Mouse (Mus musculus): ENCODE data around the gene Gab1. TPM values are rescaled to one million over a fixed set of nuclear protein-coding genes. Genes with fewer than 3 reads are reported as not detected.

Gene Gab1
- total and polyA plus RNA-seq, 3 experiments: 13.1 to 16.2 (median 15.1) TPM

DNA sequence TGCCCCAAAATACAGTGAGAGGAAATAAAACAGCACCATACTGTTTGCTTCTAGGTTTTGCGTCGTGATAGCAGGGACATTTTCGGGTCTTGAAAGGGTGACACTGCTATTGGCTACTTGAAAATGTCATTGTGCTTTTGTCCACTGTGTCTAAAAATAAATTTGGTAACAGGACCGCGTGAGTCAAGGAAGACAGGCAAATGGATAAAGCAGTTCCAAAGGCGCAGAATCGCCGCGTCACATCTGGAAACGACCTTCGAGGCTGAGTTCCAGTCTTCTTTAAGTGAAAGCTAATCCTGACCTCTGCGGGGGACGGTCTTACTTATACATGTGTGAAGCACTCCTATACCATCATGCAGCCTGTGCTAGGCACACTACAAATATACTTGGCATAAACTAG is 35.0 kb downstream of the Gab1 start:
- peak; percentile 50 for DNase-seq

DNA sequence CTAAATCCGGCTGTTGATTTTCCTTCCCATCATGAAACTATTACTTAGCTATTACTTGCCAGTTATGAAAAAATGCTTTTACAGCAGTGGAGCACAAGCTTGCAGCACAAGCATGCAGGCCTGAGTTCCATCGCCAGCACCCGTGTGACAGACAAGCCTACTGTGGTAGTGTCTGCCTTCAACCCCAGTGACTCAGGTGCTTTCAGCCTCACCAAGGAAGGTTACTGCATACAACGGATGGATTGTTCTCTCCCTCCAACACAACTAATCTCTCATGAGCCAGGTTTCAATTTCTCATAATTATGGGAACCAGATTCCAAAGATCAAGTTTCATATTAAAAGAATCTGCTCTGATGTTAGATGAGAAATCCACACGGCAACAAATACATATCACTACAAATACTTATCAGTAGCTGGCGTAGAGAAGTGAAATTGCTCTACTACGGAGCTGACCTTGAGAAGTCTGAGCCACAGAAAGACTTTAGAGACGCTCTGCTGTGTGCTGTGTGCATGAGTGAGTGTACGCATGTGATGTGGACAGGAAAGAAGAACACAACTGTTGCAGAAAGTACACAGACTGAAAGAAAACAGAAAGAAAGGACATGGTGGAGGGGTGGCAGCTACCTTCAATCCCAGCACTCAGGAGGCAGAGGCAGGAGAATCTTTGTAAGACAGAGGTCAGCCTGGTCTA is 36.4 kb downstream of the Gab1 start:
- DNase-seq: peak; percentile 32

DNA sequence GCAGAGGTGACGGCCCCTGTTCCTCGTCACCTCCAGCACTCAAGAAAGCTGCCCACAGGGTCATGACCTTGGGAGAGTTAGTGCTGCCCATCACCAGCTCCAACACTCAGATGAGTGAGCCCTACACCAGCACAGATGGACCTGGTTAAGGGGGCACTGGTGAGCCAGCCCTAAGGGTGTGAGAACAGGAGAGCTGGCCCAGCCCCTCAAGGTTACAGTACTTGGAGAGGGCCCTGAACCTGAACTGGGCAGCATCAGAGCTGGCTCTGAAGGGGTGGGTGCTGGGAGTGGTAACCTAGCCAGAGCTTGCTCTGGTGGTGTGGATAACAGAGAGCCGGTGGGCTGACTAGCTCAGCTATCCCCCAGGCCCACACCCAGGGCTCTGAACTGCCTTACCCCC is 37.8 kb downstream of the Gab1 start:
- DNase-seq: no peak

DNA sequence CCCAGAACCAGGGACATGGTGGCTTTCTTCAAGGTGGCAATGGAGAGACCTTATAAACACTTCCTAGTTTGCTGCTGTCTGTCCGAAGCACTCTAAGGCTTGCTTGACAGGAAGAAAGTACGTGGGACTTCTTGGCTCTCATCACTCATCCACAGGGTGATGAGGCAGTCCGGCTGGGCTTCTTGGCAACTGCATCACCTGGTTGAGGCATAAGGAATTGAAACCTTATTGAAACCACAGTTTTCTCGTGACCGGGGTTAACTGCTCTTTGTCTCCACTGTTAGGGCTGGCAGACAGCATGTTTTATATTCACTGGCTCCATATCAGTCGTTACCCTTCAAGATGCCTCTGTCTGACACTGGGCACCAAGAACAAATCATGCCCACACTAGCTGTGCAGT is 40.2 kb downstream of the Gab1 start:
- DNase-seq: no peak

DNA sequence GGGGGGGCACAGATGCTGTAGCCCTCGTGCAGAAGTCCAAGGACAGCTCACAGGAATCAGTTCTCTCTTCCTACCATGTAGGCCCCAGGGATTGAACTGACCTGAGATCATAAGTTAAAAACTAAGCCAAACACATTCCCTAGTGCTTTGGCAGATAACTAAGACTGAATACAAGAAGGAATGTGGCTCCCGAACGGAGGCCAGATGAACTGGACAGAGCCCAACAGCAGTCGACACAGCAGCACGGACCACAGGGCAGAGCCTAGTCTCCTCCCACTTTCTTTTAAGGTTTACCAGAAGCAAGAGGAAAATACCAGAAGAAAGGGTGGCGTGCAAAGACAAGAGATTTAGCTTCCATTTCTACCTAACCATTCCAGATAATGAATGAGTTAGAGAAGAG is 42.1 kb downstream of the Gab1 start:
- DNase-seq: peak; percentile 56

DNA sequence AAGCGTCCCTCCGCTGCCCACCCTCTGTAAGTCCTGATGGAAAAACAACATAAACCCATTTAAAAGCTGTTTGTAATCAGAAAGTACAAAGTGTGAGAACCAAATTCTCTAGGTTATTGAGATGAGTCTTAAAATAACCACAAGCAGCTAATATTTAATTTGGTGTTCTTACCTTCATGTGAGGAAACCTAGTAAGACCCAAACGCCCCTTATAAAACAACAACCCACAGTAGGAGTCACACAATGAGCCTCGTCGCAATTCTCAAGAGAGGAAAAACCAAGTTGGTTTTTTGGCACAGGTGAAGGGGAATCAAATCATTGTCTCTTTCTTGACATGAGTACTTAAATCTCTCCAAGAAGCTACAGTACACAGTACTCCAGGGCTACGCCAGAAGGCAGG is 44.9 kb downstream of the Gab1 start:
- no peak for DNase-seq

DNA sequence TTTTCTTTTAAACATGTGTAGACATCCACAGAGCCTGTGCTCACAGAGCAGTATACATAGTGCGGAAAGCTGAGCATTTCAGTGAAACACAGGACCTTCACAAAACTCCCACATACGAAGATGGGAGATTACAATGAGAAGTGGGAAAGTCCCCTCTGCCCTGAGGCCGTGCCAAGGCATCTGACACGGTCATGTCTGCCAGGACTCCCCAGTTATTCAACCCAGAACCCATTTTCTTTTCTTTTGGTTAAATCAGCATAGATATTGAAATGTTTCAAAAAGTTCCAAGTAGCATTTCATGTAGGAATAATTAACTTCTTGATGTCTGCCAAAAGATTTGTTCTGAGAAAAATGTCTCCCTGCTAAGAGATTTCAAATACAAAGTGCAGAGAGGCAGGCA is 45.9 kb downstream of the Gab1 start:
- no peak for DNase-seq

DNA sequence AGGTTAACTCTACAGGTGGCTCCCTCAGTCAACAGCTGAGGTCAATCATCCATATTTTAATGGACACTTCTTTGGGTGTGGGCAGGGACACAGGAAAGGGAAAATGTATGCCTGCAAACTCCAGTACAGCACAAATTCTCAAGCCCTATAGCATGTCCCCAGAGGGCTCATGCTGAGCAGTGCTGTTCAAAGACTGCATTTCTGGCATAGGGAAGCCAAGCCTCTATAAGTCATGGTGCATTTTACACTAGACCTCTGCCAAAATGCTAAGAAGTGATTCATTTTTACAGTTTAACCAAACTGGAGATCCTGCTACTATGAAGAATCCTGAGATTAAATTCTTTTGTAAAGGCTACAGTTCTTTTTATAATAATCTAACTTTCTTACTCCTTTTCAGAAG is 47.8 kb downstream of the Gab1 start:
- DNase-seq: no peak

DNA sequence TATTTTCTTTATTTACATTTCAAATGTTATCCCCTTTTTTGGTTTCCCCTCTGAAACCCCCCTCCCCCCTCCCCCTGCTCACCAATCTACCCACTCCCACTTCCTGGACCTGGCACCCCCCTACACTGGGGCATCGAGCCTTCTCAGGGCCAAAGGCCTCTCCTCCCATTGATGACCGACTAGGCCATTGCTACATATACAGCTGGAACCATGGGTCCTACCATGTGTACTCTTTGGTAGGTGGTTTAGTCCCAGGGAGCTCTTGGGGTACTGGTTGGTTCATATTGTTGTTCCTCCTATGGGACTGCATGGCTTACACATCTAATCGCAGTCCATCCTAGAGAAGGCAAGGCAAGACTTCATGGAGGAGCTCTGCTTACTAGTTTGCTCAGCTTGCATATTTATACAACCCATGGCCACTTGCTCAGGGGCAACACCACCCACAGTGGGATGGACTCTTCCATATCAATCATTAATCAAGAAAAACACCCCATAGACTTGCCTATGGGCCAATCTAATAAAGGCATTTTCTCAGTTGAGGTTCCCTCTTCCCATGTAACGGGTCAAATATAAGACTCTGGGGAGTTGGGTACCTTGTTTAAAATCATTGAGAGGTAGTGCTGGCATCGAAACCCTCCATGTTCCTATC is 48.3 kb downstream of the Gab1 start:
- no peak for DNase-seq

DNA sequence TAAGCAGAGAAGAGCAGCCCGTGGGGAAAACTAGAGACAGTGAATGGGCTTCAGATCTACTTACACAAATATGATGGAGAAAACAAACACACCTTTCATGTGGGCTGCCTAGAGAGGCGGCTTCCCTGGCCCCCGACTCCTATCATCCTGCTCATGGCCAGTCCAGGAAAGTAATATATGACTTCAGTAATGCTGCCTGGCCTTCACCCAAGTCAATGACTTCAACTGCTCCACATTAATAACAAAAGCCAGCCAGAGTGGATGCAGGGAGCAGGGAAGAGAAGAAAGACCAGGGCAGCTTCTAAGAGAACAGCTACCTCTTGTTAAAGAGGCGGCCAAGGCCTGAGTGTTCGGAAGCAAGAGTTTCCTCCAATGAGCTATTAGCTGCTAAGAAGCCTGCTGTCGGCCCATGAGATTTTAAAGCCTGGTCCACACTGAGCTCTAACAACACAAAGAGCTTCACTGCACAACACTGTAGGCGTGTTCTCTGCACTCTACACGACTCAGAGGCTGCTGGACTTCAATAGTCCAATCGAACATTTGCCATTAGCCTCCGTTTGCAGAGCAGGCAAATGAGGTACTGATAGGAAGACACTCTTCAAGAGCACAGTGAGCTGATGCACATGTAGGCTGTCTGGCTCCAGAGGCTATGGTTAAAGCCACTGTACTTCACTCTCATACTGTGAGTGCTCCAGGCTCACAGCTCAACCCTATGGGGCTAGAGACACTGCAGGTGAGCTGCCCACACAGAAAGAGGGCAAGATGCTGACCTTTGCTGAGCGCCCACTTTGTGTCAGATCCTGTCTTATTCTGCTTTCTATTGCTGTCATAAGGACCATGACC is 49.4 kb downstream of the Gab1 start:
- peak; percentile 79 for DNase-seq

DNA sequence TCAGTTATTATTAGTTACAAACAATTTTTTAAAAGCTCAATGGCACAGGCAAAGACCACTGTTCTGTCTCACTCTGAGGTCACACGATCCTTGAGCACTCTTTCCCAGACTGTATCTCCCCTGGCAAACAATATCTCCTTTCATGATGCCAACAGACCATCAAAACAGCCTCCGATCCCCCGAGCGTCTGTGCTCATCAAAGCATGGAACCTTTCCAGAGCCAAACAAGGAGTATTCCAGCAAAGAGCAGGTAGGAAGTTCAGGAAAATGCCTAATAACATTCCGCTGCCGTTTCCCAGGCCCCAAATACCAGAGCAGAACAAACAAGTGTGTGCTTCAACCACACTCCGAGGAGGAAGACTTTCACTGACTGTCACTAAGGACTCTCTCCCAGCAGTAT is 50.2 kb downstream of the Gab1 start:
- no peak for DNase-seq

DNA sequence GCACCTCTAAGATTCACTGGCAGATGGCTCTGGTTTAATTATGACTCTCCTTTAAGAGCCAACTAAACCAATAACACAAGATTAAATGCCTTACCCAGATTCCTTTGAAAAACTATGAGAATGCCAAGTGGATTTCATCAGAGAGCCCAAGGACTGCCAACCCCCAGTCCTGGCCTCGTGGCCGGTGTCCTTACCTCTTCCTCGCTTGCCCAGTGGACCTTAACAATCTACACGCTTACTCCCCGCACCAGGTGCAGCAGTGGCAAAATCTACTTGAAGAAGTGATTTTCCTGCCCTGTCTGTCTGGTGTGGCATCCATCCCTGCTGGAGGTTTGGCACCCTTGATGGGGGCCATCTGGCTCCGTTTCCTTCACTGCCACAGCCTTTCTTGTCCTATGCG is 53.3 kb downstream of the Gab1 start:
- peak; percentile 76 for DNase-seq

DNA sequence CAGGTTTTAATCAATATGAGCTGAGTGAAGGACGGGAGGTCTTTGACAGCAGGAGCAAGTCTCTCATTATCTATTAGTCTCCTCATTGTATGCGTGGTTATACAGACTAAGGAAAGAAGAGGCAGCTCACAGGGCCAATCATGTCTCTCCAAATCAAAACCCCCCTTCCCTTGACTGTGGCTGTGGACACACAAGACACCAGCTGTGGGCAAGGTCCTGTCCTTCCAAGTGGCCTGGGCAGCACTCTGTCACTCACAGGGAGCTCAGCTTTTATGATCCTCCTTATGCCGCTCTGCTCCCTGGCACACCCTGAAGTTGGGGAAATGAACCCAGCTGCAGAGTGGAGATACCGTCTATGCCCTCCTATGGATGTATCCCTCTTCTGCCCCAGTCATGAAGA is 55.2 kb downstream of the Gab1 start:
- DNase-seq: no peak

DNA sequence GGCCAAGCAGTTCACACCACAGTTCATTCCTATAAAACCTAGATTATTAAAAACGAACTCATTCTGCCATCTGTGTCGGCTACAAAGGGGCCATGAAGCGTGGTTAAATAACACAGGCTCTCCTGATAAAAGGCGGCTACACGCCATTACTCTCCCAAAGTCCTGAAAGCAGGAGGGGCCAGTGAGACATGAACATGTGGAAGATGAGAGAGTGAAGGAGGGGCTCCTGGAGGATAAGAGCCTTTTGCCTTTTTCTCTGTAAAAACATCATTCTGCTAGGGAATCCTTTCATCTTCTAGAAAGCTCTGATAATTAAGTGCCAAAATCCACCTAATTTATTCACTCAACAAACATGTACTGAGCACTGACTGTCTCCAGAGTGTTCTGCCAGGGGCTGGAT is 55.9 kb downstream of the Gab1 start:
- DNase-seq: no peak

DNA sequence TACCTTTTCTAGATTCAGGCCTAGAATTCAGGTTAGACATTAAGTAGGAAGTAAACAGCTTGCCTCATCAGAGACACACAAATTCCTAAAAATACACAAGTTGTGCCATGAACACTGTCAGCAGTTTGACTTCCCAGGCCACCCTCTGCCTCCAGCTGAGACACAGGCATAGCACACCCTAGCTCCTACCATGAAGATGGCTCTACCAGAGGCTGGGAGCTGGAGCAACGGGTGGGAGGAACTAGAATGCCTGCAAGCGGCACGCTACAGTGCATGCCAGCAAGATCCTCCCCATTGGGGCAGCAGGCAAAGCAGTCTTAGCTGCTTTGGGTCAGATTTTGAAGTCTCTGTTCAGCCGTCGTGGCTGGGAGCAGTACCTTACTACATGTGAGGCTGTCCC is 57.1 kb downstream of the Gab1 start:
- DNase-seq: no peak

DNA sequence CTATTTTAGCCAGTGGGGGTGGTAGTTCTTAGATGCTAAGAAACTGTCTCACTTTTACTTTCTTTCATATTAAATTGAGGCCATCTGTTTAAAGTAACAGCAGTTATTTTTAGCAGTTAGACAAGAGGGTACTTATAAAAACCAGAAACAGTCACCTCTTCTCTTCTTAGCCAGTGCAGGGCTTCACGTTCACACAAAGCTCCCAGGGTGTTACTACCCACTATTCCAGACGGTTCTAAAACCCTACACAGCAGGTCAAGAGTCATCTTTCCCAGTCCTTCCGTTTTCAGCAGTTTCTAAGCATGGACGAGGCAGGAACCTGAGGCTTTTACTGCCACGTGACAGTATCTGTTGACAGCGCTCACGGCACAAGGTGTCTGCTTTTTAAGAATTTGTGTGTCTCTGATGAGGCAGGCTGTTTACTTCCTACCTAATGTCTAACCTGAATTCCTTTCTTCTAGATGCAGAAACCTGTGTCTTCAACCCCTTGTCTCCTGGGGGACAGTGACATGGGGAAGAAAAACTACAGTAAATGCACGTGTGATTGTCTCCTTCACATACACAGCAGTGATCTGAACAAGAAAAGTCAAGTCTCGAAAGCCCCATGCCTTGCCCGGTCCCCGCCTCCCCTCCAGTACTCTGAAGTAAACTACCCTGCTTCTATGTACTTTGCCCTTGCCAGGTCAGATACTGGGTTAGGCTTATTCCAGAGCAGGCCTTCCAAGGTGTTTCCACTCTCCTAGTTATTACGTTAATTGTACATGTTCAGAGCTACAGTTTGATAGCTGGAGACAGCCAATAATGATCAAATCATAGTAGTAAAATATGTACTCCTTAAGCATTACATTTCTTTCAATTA is 58.7 kb downstream of the Gab1 start:
- no peak for DNase-seq

DNA sequence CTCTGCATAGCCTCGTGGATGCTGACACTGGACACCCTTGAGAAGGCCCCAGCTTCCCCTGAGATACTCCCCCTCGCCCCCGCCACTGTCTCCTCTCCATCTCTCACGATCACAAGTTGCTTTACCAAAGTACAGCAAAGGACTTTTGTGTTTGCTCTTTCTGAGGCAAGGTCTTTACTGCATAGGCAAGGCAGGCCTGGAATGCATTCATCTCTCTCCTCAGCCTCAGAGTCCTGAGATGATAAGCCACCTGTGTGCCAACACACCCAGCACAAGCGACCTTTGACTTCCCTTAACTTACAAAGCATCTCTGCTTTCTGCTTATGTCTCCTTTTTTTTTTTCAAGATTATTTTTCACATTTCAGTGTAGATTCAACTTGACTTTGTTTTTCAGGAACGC is 61.3 kb downstream of the Gab1 start:
- DNase-seq: no peak

DNA sequence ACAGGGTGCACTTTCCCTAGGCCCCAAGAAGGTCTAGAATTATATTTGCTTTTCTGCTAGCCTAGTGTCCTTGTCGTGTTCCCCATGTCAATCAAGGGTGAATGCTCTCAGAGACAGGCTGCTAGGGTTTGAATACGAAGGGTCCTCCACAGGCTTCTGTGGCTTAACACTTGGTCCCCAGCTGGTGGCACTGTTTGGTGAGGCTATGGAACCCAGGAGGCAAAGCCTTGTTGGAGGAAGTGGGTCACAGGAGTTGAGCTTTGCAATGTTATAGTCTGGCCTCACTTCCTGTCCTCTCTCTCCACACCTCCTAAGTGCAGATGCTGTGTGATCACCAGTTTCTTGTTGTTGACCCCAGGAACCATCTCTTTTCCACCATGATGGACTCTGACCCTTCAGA is 63.3 kb downstream of the Gab1 start:
- DNase-seq: no peak

DNA sequence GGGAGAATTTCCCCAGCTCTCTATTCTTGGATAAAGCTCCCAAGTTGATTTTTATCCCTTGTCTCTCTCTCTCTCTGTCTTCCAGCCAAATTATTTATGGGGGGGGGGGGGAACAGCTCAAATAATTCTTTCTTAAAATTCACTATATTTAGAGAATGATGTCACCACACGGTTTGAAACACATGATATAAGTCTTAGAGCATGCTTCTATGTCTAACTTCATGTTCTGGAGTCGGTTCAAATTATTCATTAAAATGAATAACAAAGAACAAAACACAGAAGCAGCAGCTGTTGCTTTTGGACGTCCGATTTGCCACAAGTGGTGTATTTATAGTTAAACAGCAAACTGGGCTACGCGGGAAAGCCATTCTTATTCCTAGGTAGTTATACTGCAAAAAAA is 65.1 kb downstream of the Gab1 start:
- DNase-seq: no peak

DNA sequence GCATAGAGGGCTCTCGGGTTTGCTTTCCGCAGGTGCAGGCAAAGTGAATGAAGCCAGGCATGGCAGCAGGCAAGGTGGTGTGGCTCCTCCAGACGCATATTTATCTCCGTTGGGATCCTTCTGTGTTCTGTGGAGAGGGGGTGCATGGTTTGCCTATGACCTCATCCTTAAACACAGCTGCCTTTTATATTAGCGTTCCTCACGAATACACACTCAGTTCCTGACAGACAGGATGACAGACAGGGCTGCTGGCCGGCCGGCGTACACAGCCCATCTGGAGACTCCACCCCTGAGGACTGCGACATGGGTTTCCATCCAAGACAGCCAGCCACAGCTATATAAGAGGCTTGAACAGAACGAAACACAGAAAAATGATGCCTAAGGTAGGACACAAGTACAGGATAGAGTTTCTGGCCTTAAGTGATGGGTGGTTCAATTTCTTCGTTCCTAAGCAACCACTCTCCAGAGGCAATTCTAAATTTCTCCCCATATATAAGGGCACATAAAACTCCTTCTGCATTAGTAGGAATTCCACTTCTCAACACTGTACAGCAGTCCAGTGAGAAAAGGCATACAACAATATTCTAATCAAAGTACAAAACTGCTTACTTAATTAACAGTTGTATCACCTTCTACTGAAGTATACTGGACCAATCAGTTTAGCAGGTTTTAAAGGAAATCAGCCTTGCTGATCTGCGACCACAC is 66.1 kb downstream of the Gab1 start:
- no peak for DNase-seq

DNA sequence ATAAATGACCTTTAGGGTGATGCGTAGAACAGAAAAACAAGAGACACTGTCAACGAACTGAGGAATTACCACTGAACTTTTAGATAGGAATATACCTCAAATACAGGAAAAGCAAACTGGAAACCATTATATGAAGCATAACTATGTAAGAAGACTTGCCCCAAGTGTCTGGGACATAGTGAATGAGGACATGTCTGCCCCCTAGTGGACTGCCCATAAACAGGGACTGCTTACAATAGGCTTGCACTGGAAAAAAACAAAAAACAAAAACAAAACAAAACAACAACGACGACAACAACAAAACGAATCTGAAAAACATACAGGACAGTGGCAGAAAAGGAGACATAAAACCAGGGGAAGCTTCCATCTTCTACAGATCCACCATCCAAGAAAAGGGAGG is 66.9 kb downstream of the Gab1 start:
- peak; percentile 49 for DNase-seq

DNA sequence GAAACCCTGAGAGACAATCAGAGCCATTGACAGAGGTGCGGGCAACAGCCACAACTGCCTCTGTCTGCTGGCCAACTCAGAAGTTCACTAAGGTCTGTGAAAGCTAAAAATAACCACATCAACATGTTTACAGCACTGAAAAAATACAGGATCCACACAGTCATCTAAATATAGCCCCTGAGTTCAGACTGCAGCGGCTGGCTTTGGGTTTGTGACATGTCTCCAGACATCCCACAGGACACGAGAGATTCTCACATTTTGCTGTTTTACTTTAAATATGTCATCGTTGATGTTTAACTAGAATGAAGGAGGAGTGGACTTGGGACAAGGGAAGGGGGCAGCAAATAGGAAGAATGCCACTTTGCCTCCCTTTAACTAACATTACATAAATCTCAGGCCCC is 68.7 kb downstream of the Gab1 start:
- peak; percentile 17 for DNase-seq
